Mouse (Mus musculus) megakaryocyte, embryonic 14.5 days (primary cell): ENCODE results near the gene Ptn.

ENCODE experiments used
- FLI1 ChIP-seq: IDR thresholded peaks from 2 replicates; pipeline ENCODE4 v1.6.1; 2012; ENCODE audit warnings: low read length, inconsistent platforms, mixed read lengths
- GATA1 ChIP-seq: IDR thresholded peaks from 3 replicates; pipeline ENCODE4 v1.6.1; 2012; ENCODE audit warnings: mixed read lengths, low read length, inconsistent platforms, borderline replicate concordance

GRCm38 (mm10) chr6:36755001-36755885, 54.8 kb downstream of the Ptn start:
- TF ChIP-seq GATA1 (no peak), FLI1 (no peak)
